Mouse (Mus musculus) midbrain, embryonic 12.5 days (tissue): ENCODE data around the gene Slc25a11. TPM values are rescaled to one million over a fixed set of nuclear protein-coding genes. Genes with fewer than 3 reads are reported as not detected.

ENCODE experiments used
- ATAC-seq: fragments of 200-750 bp; cut with Nextera tagmentation; 2 replicates; pipeline ENCODE4 v1.8.0; 2017; ENCODE audit warnings: low read depth, moderate TSS enrichment, moderate library complexity; ENCODE audit not compliant: low FRiP score
- H3K27ac ChIP-seq: fragments of 300-500 bp; sonication (generic); replicated peaks from 2 replicates; pipeline ENCODE4 v1.5.1; 2016; ENCODE audit warnings: mild to moderate bottlenecking
- H3K27me3 ChIP-seq: fragments of 300-500 bp; sonication (generic); 2 replicates; pipeline ENCODE4 v1.6.1; 2016; ENCODE audit warnings: mild to moderate bottlenecking
- H3K36me3 ChIP-seq: fragments of 300-500 bp; sonication (generic); 2 replicates; pipeline ENCODE4 v1.6.1; 2016
- H3K4me1 ChIP-seq: fragments of 300-500 bp; sonication (generic); 2 replicates; pipeline ENCODE4 v1.6.1; 2016
- H3K4me2 ChIP-seq: fragments of 300-500 bp; sonication (generic); replicated peaks from 2 replicates; pipeline ENCODE4 v1.6.1; 2016; ENCODE audit warnings: mild to moderate bottlenecking, moderate library complexity
- H3K4me3 ChIP-seq: fragments of 300-500 bp; sonication (generic); 2 replicates; pipeline ENCODE4 v1.5.1; 2016; ENCODE audit warnings: mild to moderate bottlenecking
- H3K9ac ChIP-seq: fragments of 300-500 bp; sonication (generic); replicated peaks from 2 replicates; pipeline ENCODE4 v1.6.1; 2016; ENCODE audit warnings: mild to moderate bottlenecking, moderate library complexity
- H3K9me3 ChIP-seq: fragments of 300-500 bp; sonication (generic); 2 replicates; pipeline ENCODE4 v1.6.1; 2016; ENCODE audit warnings: mild to moderate bottlenecking
- WGBS: fragments of 180-500 bp; shearing (Covaris S2); methylation state at CpG from one replicate; pipeline ENCODE4 v1.1.7; 2016; 5-methylcytosine and 5-hydroxymethylcytosine counted together
- polyA plus RNA-seq: library from polyadenylated mRNA; unstranded; fragments of >200 nt; fragmentation: Nextera tagmentation; extraction: Ambion mirVana; gene quantifications from 2 replicates; pipeline ENCODE4 v1.2.1, GENCODE M21; 2016

Gene Slc25a11
- polyA plus RNA-seq, 1 experiment from 2014 or later = 149 TPM

GRCm38 (mm10) chr11:70606717-70607116 lies 40.6 kb downstream of the Slc25a11 start:
- Histone ChIP-seq H3K36me3 (peaks cover 81% of the 10 kb centered on the region), H3K4me3 (no peak overlapping the region), H3K27ac (no peak overlapping the region), H3K4me2 (no peak overlapping the region), H3K27me3 (no peaks in the 10 kb centered on the region), H3K9me3 (no peaks in the 10 kb centered on the region), H3K9ac (no peak overlapping the region), H3K4me1 (no peaks in the 10 kb centered on the region)
- no peak for ATAC-seq
- 86% methylated on average over 12 of the region's 12 CpGs for WGBS

- no peaks in the 10 kb centered on the region for H3K4me1 ChIP-seq
- ATAC-seq = no peak
- no peak overlapping the region for H3K9ac ChIP-seq
- H3K27me3 ChIP-seq = no peaks in the 10 kb centered on the region
- H3K4me2 ChIP-seq = no peak overlapping the region
- peaks cover 71% of the 10 kb centered on the region for H3K36me3 ChIP-seq
- H3K4me3 ChIP-seq = no peak overlapping the region
- H3K9me3 ChIP-seq = no peaks in the 10 kb centered on the region
- 67% methylated on average over 14 of the region's 14 CpGs for WGBS
- H3K27ac ChIP-seq = no peak overlapping the region
Measured at GRCm38 (mm10) chr11:70605024-70605566, 42.2 kb downstream of the Slc25a11 start.

GRCm38 (mm10) chr11:70598451-70598953 lies 48.8 kb downstream of the Slc25a11 start:
- H3K36me3 ChIP-seq = peaks cover 35% of the 10 kb centered on the region
- no peak for ATAC-seq
- H3K4me2 ChIP-seq = no peak overlapping the region
- H3K27ac ChIP-seq = no peak overlapping the region
- peaks cover 11% of the 10 kb centered on the region for H3K4me1 ChIP-seq
- no peak overlapping the region for H3K4me3 ChIP-seq
- H3K9me3 ChIP-seq = no peaks in the 10 kb centered on the region
- no peak overlapping the region for H3K9ac ChIP-seq
- no peaks in the 10 kb centered on the region for H3K27me3 ChIP-seq
- WGBS = 89% methylated on average over 9 of the region's 9 CpGs

- 86% methylated on average over 6 of the region's 6 CpGs for WGBS
- peaks cover 35% of the 10 kb centered on the region for H3K36me3 ChIP-seq
- H3K27me3 ChIP-seq = no peaks in the 10 kb centered on the region
- H3K9ac ChIP-seq = no peak overlapping the region
- no peak overlapping the region for H3K27ac ChIP-seq
- no peaks in the 10 kb centered on the region for H3K9me3 ChIP-seq
- no peak overlapping the region for H3K4me3 ChIP-seq
- no peak for ATAC-seq
- no peak overlapping the region for H3K4me2 ChIP-seq
- peaks cover 11% of the 10 kb centered on the region for H3K4me1 ChIP-seq
Measured at GRCm38 (mm10) chr11:70597301-70597700, 50.0 kb downstream of the Slc25a11 start.

GRCm38 (mm10) chr11:70596094-70596493 lies 51.2 kb downstream of the Slc25a11 start:
- Histone ChIP-seq H3K9ac (no peak overlapping the region), H3K27me3 (no peaks in the 10 kb centered on the region), H3K36me3 (peaks cover 26% of the 10 kb centered on the region), H3K4me3 (no peak overlapping the region), H3K4me2 (no peak overlapping the region), H3K27ac (peak overlapping the region; percentile 58), H3K4me1 (peaks cover 11% of the 10 kb centered on the region), H3K9me3 (no peaks in the 10 kb centered on the region)
- no peak for ATAC-seq
- WGBS = 45% methylated on average over 4 of the region's 4 CpGs

- Histone ChIP-seq H3K27ac (peak overlapping the region; percentile 58), H3K9me3 (no peaks in the 10 kb centered on the region), H3K4me1 (peaks cover 11% of the 10 kb centered on the region), H3K4me2 (no peak overlapping the region), H3K4me3 (no peak overlapping the region), H3K36me3 (peaks cover 26% of the 10 kb centered on the region), H3K9ac (no peak overlapping the region), H3K27me3 (no peaks in the 10 kb centered on the region)
- WGBS = 67% methylated on average over 2 of the region's 2 CpGs
- no peak for ATAC-seq
Measured at GRCm38 (mm10) chr11:70595638-70596037, 51.6 kb downstream of the Slc25a11 start.

- 86% methylated on average over 15 of the region's 15 CpGs for WGBS
- Histone ChIP-seq H3K36me3 (peaks cover 25% of the 10 kb centered on the region), H3K27ac (no peak overlapping the region), H3K9me3 (no peaks in the 10 kb centered on the region), H3K4me3 (no peak overlapping the region), H3K4me2 (no peak overlapping the region), H3K4me1 (peaks cover 11% of the 10 kb centered on the region), H3K9ac (no peak overlapping the region), H3K27me3 (no peaks in the 10 kb centered on the region)
- no peak for ATAC-seq
Measured at GRCm38 (mm10) chr11:70594253-70594989, 52.9 kb downstream of the Slc25a11 start.

Other genes starting within 250 kb of the Slc25a11 start
- gene Pelp1, start 237.4 kb downstream of the Slc25a11 start, polyA plus RNA-seq = 40.0 and 40.3 TPM in 2 replicates
- gene Arrb2, start 214.8 kb downstream of the Slc25a11 start, polyA plus RNA-seq = 37.0 and 41.1 TPM in 2 replicates
- gene Med11, start 195.6 kb downstream of the Slc25a11 start, polyA plus RNA-seq = 37.6 and 39.2 TPM in 2 replicates
- gene Zmynd15, start 188.0 kb downstream of the Slc25a11 start, polyA plus RNA-seq = 0.21 and 0.33 TPM in 2 replicates
- 1.6 and 1.7 TPM in 2 replicates for gene Cxcl16, start 187.5 kb downstream of the Slc25a11 start, polyA plus RNA-seq
- 0.46 TPM in 1 of 2 replicates, not detected in the other for gene Tm4sf5, start 142.2 kb downstream of the Slc25a11 start, polyA plus RNA-seq
- not detected in 2 replicates for gene Vmo1, start 132.9 kb downstream of the Slc25a11 start, polyA plus RNA-seq
- 0.26 TPM in 1 of 2 replicates, not detected in the other for gene Gltpd2, start 128.3 kb downstream of the Slc25a11 start, polyA plus RNA-seq
- gene Psmb6, start 122.1 kb downstream of the Slc25a11 start, polyA plus RNA-seq = 774 and 783 TPM in 2 replicates
- gene Gm40193, start 114.5 kb downstream of the Slc25a11 start, polyA plus RNA-seq = not detected in 2 replicates
- 4.0 and 5.7 TPM in 2 replicates for gene Pld2, start 107.4 kb downstream of the Slc25a11 start, polyA plus RNA-seq
- 14.7 and 16.8 TPM in 2 replicates for gene Mink1, start 84.6 kb downstream of the Slc25a11 start, polyA plus RNA-seq
- not detected in 2 replicates for gene 4930544D05Rik, start 31.6 kb downstream of the Slc25a11 start, polyA plus RNA-seq
- gene Chrne, start 28.3 kb downstream of the Slc25a11 start, polyA plus RNA-seq = 0.32 TPM in 1 of 2 replicates, not detected in the other
- gene Gp1ba, start 8.4 kb downstream of the Slc25a11 start, polyA plus RNA-seq = 0.35 and 0.37 TPM in 2 replicates
- gene Rnf167, start 244 bp downstream of the Slc25a11 start, polyA plus RNA-seq = 96.6 and 101 TPM in 2 replicates
- 1,047 and 1,099 TPM in 2 replicates for gene Pfn1, start 7.2 kb upstream of the Slc25a11 start, polyA plus RNA-seq
- 12.0 and 12.7 TPM in 2 replicates for gene Eno3, start 9.7 kb upstream of the Slc25a11 start, polyA plus RNA-seq
- gene Spag7, start 21.9 kb upstream of the Slc25a11 start, polyA plus RNA-seq = 156 and 160 TPM in 2 replicates
- gene Camta2, start 40.6 kb upstream of the Slc25a11 start, polyA plus RNA-seq = 13.0 and 14.9 TPM in 2 replicates
- 0.86 and 1.3 TPM in 2 replicates for gene Inca1, start 52.7 kb upstream of the Slc25a11 start, polyA plus RNA-seq
- 2.0 and 2.2 TPM in 2 replicates for gene Kif1c, start 53.1 kb upstream of the Slc25a11 start, polyA plus RNA-seq
- gene Zfp3, start 116.7 kb upstream of the Slc25a11 start, polyA plus RNA-seq = 10.6 and 11.7 TPM in 2 replicates
- gene Scimp, start 165.1 kb upstream of the Slc25a11 start, polyA plus RNA-seq = not detected in 2 replicates
- 49.6 and 58.4 TPM in 2 replicates for gene Rabep1, start 197.3 kb upstream of the Slc25a11 start, polyA plus RNA-seq